Mouse (Mus musculus): ENCODE results near the gene Lrrc47.

DNA sequence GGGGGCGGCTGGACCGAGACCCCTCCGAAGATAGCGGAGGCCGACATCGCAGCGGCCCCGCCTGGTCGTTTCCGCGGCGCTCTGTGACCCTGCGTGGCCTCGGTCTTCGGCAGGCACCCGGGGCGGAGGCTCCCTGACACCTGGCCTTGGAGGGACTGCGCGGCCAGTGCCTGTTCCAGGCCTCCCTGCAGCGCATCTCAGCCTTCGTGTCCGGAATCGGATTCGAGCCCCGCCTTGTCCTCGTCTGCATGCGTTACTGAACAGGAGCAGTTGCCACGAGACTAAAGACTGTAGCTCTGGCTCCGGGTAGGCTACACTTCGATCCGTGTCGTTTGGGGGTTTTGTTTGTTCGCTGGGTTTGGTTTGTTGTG is 36.3 kb upstream of the Lrrc47 start:
- TF ChIP-seq POLR2A (IDR thresholded peaks at IDR 0.05; ENCODE audit: insufficient read depth, low read depth, low read length), result no peak; the same call in 1 of the 2 replicates
- no peak for TF ChIP-seq CTCF (IDR thresholded peaks at IDR 0.05; ENCODE audit: insufficient read depth, low read depth, low read length)

Measured in olfactory bulb, adult 2 months (tissue).